Mouse (Mus musculus) forelimb bud, embryonic 11.5 days (tissue): ENCODE results near the gene Itgbl1.

ENCODE experiments used
- DNase-seq: peaks from one replicate; pipeline ENCODE4 v3.0.0-alpha.2; 2012; ENCODE audit warnings: low read depth, low spot score

Itgbl1 gene

DNA sequence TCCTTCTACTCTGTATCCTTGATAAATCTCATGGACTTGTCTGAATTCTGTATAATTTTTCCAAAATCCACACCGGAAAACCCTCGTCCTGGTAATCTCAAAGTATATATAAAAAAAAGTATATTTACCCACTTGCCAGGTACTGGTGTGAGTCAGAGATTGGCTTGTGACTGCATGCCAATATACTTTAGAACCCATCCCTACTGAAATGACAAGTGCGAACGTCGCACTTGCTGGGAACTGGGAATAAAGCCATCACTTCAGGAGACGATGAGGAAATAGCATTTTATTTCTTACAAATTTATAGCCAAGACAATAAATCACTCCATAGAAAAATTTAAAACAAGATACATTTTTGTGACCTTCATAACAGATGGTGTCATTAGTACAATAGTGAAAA, 308.2 kb downstream of the Itgbl1 start:
- DNase-seq = no peak

DNA sequence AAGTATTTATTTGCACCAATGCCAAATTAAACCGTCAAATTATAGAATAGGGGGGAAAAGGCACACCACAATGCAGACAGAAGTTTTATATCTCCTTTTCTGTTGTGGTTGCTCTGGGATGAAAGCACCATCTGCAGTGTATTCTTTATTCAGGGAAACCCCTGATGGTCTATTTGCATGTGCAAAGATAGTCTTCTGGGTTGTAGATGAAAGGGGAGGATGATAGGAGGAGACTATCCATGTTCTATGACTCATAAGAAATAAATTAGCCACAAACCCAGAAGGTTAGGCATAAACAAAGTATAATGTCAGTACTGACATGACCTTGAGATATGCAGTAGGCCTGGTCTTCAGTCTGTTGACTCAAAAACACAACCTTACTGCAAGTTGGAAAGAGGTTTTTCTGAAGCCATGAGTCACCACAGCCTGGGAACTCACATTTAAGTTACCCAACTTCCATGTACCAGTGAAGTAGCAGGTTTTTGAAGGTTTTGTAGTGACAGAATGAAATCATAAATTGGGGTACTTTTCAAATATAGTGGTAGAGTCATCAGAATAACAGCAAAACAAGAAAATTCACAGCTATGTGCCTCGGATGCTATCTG, 330.9 kb downstream of the Itgbl1 start:
- no peak for DNase-seq
